Mouse (Mus musculus) liver, embryonic 14.5 days (tissue): Measurements from ENCODE around the gene Sesn2. TPM values are rescaled to one million over a fixed set of nuclear protein-coding genes. Genes with fewer than 3 reads are reported as not detected.
A peak's percentile ranks its signal among the peaks of the same experiment; 100 is the strongest.

ENCODE experiments used
- ATAC-seq: fragments of 200-750 bp; cut with Nextera tagmentation; 2 replicates; pipeline ENCODE4 v1.8.0; 2017; ENCODE audit warnings: moderate number of reproducible peaks, mild to moderate bottlenecking, moderate library complexity; ENCODE audit not compliant: insufficient read depth
- DNase-seq, 3 experiments: peaks; one replicate each; pipeline ENCODE4 v3.0.0-alpha.2; 2012 to 2013; ENCODE audit warnings: low read depth in 3 of 3, low spot score in 3 of 3
- H3K27ac ChIP-seq: fragments of 300-500 bp; sonication (generic); 2 replicates; pipeline ENCODE4 v1.5.1; 2014; ENCODE audit warnings: moderate library complexity, mild to moderate bottlenecking, control low read depth, inconsistent platforms
- H3K27me3 ChIP-seq: fragments of 300-500 bp; sonication (generic); 2 replicates; pipeline ENCODE4 v1.6.1; 2014; ENCODE audit warnings: mild to moderate bottlenecking, low read length, moderate library complexity; ENCODE audit not compliant: control insufficient read depth, insufficient read depth
- H3K36me3 ChIP-seq: fragments of 300-500 bp; sonication (generic); replicated peaks from 2 replicates; pipeline ENCODE4 v1.6.1; 2014; ENCODE audit warnings: low read depth; ENCODE audit not compliant: control insufficient read depth, insufficient read depth
- H3K4me1 ChIP-seq, 2 experiments: fragments of 200-500 bp in 1 of 2; fragments of 300-500 bp in 1 of 2; sonication (generic) in 1 of 2; replicated peaks; 2 replicates each; pipeline ENCODE4 v1.6.1; 2012 to 2014; ENCODE audit warnings: antibody characterized with exemption in 1 of 2, inconsistent platforms in 1 of 2, low read length in 1 of 2; ENCODE audit not compliant: control insufficient read depth in 2 of 2, insufficient read depth in 2 of 2
- H3K4me2 ChIP-seq: fragments of 300-500 bp; sonication (generic); 2 replicates; pipeline ENCODE4 v1.6.1; 2014; ENCODE audit warnings: low read depth, mild to moderate bottlenecking, control low read depth, moderate library complexity
- H3K4me3 ChIP-seq, 2 experiments: fragments of 200-500 bp in 1 of 2; fragments of 300-500 bp in 1 of 2; sonication (generic) in 1 of 2; 2 replicates each; pipeline ENCODE4 v1.5.1; 2012 to 2014; ENCODE audit warnings: low read depth in 2 of 2, low read length in 2 of 2, mild to moderate bottlenecking in 2 of 2, control low read depth in 1 of 2, inconsistent platforms in 1 of 2, moderate library complexity in 1 of 2; ENCODE audit not compliant: insufficient read depth in 1 of 2
- H3K9ac ChIP-seq: fragments of 300-500 bp; sonication (generic); replicated peaks from 2 replicates; pipeline ENCODE4 v1.6.1; 2014; ENCODE audit warnings: mild to moderate bottlenecking, control low read depth, moderate library complexity
- H3K9me3 ChIP-seq: fragments of 300-500 bp; sonication (generic); 2 replicates; pipeline ENCODE4 v1.6.1; 2016; ENCODE audit warnings: low read length, mixed read lengths; ENCODE audit not compliant: control insufficient read depth
- CTCF ChIP-seq: IDR thresholded peaks from 2 replicates; pipeline ENCODE4 v1.5.1; 2016; ENCODE audit warnings: antibody characterized with exemption, low read depth, control low read depth
- EP300 ChIP-seq: IDR thresholded peaks from 2 replicates; pipeline ENCODE4 v1.6.1; 2016; ENCODE audit warnings: antibody characterized with exemption, low read depth
- WGBS: fragments of 180-500 bp; shearing (Covaris S2); extraction: QIAGEN DNeasy Blood & Tissue Kit; methylation state at CpG from one replicate; pipeline ENCODE4 v1.1.7; 2014; ENCODE audit not compliant: insufficient replicate concordance; 5-methylcytosine and 5-hydroxymethylcytosine counted together
- polyA plus RNA-seq, 2 experiments: library from polyadenylated mRNA; depleted of rRNA in 1 of 2; stranded (reverse) in 1 of 2; unstranded in 1 of 2; fragments of >200 nt; fragmentation: Nextera tagmentation in 1 of 2; extraction: Ambion mirVana in 1 of 2; gene quantifications; 2 replicates each; pipeline versions ENCODE4 v1.2.1 to v1.2.3; 2012 to 2014

Sesn2 gene
- polyA plus RNA-seq, 2 experiments = 3.3 to 3.4 TPM

DNA sequence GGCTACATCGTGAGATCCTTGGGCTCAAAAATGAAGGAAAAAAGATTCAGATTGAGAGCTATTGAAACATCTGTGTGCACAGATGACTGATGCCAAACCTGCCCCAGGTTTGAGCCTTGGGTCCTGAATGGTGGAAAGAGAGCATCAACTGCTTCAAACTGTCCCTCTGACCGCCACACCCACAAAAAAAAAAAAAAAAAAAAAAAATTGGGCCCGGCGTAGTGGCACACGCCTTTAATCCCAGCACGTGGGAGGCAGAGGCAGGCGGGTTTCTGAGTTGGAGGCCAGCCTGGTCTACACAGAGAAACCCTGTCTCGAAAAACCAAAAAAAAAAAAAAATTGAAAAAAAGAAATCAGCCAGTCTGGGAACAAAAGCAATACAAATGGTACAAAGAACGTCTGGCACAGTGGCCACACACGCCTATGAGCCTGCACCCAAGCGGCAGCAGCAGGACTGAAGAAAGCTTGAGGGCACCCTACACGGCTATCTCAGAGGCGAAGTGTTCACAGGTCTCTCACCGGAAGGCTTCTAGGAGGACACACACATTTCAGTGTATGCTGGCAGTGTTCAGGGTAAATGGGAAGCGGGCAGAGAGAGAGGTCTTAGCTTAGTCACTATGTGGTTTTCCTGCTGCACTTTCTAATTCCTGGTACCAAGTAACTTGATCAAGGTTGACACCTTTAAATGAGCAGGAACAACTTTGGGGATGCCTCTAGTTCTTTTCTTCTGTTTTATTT is 19.9 kb downstream of the Sesn2 start:
- Histone ChIP-seq H3K27me3 (no peaks in the 10 kb centered on the region), H3K4me1 (peaks cover 0 to 10% of the 10 kb centered on the region in 2 experiments; a peak in 2 of 4 replicates), H3K36me3 (peaks cover 8% of the 10 kb centered on the region), H3K4me2 (no peak overlapping the region), H3K27ac (no peak overlapping the region), H3K9me3 (no peaks in the 10 kb centered on the region), H3K4me3 (no peak overlapping the region), H3K9ac (no peak overlapping the region)
- 57% methylated on average over 15 of the region's 15 CpGs for WGBS
- TF ChIP-seq EP300 (no peak), CTCF (no peak)
- DNase-seq (no peak), ATAC-seq (no peak)

DNA sequence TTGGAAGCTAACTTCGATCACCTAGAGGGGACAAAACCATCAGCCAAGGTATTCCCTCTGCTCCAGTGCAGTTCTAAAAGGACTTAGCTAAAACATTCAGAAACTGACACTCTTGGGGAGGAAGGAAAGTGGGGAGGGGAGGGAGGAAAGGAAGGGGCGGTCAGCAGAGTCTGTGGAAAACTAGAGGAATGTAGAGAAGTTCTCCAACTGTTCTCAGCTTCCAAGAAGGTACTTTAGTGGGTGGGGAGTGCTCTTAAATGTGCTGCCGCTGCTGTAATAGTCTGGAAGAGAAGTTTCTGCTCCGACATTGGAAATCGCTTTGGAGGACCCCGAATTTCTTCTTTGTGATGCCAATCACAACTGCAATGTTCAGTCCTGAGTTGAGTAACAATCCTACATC is 21.3 kb downstream of the Sesn2 start:
- Histone ChIP-seq H3K4me3 (no peak overlapping the region), H3K27ac (no peak overlapping the region), H3K36me3 (peaks cover 7% of the 10 kb centered on the region), H3K27me3 (no peaks in the 10 kb centered on the region), H3K9ac (no peak overlapping the region), H3K4me1 (peaks cover 0 to 10% of the 10 kb centered on the region in 2 experiments; a peak in 2 of 4 replicates), H3K9me3 (no peaks in the 10 kb centered on the region), H3K4me2 (no peak overlapping the region)
- WGBS = 71% methylated on average over 6 of the region's 6 CpGs
- ATAC-seq (no peak), DNase-seq (no peak)
- TF ChIP-seq EP300 = no peak
- TF ChIP-seq CTCF = no peak

DNA sequence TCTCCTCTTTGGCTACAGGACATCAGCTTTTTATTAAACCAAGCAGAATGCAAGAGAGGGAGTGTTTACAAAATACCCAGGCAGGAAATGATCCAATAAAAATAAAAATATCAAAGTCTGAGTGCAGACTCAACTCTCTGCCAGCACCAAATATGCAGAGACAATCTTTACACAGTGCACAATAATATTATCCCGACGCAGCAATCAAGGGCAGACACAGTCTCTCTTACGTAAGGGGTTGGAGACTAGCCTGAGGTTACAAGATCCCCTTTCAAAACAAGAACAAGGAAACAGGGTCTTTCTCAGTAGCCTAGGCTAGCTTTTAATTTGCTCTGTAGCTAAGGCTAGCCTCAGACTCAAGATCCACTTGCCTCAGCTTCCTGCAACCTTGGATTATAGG is 21.8 kb downstream of the Sesn2 start:
- WGBS = 65% methylated on average over 3 of the region's 3 CpGs
- DNase-seq (no peak), ATAC-seq (no peak)
- Histone ChIP-seq H3K27me3 (no peaks in the 10 kb centered on the region), H3K9ac (no peak overlapping the region), H3K4me1 (peaks cover 0 to 10% of the 10 kb centered on the region in 2 experiments; a peak in 2 of 4 replicates), H3K27ac (no peak overlapping the region), H3K9me3 (no peaks in the 10 kb centered on the region), H3K4me2 (no peak overlapping the region), H3K36me3 (peaks cover 7% of the 10 kb centered on the region), H3K4me3 (no peak overlapping the region)
- TF ChIP-seq EP300 (no peak), CTCF (no peak)

DNA sequence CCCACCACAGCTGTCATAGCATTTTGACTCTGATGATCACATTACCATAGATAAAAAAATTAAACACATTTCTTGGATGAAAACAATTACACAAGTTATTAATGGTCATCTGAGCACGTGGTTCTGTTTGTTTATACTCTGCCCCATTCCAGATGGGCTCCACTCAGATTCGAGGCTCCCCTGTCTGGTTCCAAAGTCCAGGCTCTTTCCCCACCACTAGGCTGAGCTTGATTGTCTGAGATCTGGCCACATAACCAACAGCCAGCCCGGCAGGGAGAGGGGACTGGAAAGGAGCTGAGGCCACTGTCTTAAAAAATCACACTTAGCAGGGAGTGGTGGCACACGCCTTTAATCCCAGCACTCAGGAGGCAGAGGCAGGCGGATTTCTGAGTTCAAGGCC is 25.5 kb downstream of the Sesn2 start:
- Histone ChIP-seq H3K36me3 (no peaks in the 10 kb centered on the region), H3K9me3 (no peaks in the 10 kb centered on the region), H3K27ac (no peak overlapping the region), H3K4me1 (peaks cover 0 to 7% of the 10 kb centered on the region in 2 experiments; a peak in 1 of 4 replicates), H3K4me2 (no peak overlapping the region), H3K9ac (no peak overlapping the region), H3K4me3 (no peak overlapping the region), H3K27me3 (no peaks in the 10 kb centered on the region)
- DNase-seq (no peak), ATAC-seq (peak; percentile 39; the same call in 1 of the 2 replicates)
- 58% methylated on average over 5 of the region's 5 CpGs for WGBS
- TF ChIP-seq CTCF = no peak
- TF ChIP-seq EP300 = no peak

DNA sequence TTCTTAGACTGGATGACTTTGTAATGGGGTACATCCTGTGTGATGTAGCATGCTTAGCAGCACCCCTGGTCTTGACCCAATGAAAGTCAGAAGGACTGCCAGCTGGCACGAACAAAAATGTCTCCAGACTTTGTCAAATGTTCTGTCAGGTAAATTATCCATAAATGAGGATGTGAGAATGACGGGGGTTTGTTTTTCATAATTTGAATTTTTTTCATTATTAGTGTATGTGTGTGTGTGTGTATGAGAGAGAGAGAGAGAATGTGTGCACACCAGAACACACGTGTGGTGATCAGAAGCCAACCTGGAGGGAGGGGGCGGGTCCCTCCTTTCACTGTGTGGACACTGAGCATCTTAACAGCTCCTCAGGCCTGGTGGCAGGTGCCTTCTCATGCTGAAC is 26.1 kb downstream of the Sesn2 start:
- Histone ChIP-seq H3K9ac (no peak overlapping the region), H3K27ac (no peak overlapping the region), H3K36me3 (no peaks in the 10 kb centered on the region), H3K27me3 (no peaks in the 10 kb centered on the region), H3K4me2 (no peak overlapping the region), H3K4me1 (peaks cover 0 to 5% of the 10 kb centered on the region in 2 experiments; a peak in 1 of 4 replicates), H3K9me3 (no peaks in the 10 kb centered on the region), H3K4me3 (no peak overlapping the region)
- WGBS = 64% methylated on average over 4 of the region's 4 CpGs
- DNase-seq (no peak), ATAC-seq (no peak)
- TF ChIP-seq CTCF (no peak), EP300 (no peak)
